Mouse (Mus musculus) hindbrain, embryonic 16.5 days (tissue): Measurements from ENCODE around the gene Macf1. TPM values are rescaled to one million over a fixed set of nuclear protein-coding genes. Genes with fewer than 3 reads are reported as not detected.
"Not testable (repeated sequence)": the region's sequence is repeated elsewhere in the genome, so short reads cannot be mapped to it uniquely, and the experiment has no call there.

Source experiments
- ATAC-seq: fragments of 200-750 bp; cut with Nextera tagmentation; 2 replicates; pipeline ENCODE4 v1.8.0; 2017; ENCODE audit warnings: moderate TSS enrichment, moderate library complexity
- H3K27ac ChIP-seq: fragments of 300-500 bp; sonication (generic); 2 replicates; pipeline ENCODE4 v1.5.1; 2014; ENCODE audit warnings: low read depth, mild to moderate bottlenecking, control low read depth, low read length, moderate library complexity
- H3K27me3 ChIP-seq: fragments of 300-500 bp; sonication (generic); replicated peaks from 2 replicates; pipeline ENCODE4 v1.6.1; 2014; ENCODE audit warnings: low read length; ENCODE audit not compliant: control insufficient read depth, insufficient read depth
- H3K36me3 ChIP-seq: fragments of 300-500 bp; sonication (generic); 2 replicates; pipeline ENCODE4 v1.6.1; 2014; ENCODE audit warnings: mild to moderate bottlenecking, low read length, moderate library complexity, mixed read lengths; ENCODE audit not compliant: control insufficient read depth, insufficient read depth
- H3K4me1 ChIP-seq: fragments of 300-500 bp; sonication (generic); 2 replicates; pipeline ENCODE4 v1.6.1; 2014; ENCODE audit warnings: low read depth, low read length; ENCODE audit not compliant: control insufficient read depth, insufficient read depth
- H3K4me2 ChIP-seq: fragments of 300-500 bp; sonication (generic); 2 replicates; pipeline ENCODE4 v1.6.1; 2014; ENCODE audit warnings: mild to moderate bottlenecking, low read length, control low read depth, moderate library complexity
- H3K4me3 ChIP-seq: fragments of 300-500 bp; sonication (generic); 2 replicates; pipeline ENCODE4 v1.5.1; 2014; ENCODE audit warnings: mild to moderate bottlenecking, low read length, control low read depth, moderate library complexity
- H3K9ac ChIP-seq: fragments of 300-500 bp; sonication (generic); 2 replicates; pipeline ENCODE4 v1.6.1; 2014; ENCODE audit warnings: low read depth, mild to moderate bottlenecking, control low read depth, low read length, moderate library complexity
- H3K9me3 ChIP-seq: fragments of 300-500 bp; sonication (generic); 2 replicates; pipeline ENCODE4 v1.6.1; 2014; ENCODE audit warnings: mild to moderate bottlenecking, low read length, moderate library complexity; ENCODE audit not compliant: control insufficient read depth
- WGBS: fragments of 180-500 bp; shearing (Covaris S2); extraction: QIAGEN DNeasy Blood & Tissue Kit; methylation state at CpG from one replicate; pipeline ENCODE4 v1.1.7; 2014; 5-methylcytosine and 5-hydroxymethylcytosine counted together
- polyA plus RNA-seq: library from polyadenylated mRNA; unstranded; fragments of >200 nt; fragmentation: Nextera tagmentation; extraction: Ambion mirVana; gene quantifications from 2 replicates; pipeline ENCODE4 v1.2.1, GENCODE M21; 2015

The Macf1 gene
- polyA plus RNA-seq, 1 experiment from 2014 or later = 61.0 TPM

DNA sequence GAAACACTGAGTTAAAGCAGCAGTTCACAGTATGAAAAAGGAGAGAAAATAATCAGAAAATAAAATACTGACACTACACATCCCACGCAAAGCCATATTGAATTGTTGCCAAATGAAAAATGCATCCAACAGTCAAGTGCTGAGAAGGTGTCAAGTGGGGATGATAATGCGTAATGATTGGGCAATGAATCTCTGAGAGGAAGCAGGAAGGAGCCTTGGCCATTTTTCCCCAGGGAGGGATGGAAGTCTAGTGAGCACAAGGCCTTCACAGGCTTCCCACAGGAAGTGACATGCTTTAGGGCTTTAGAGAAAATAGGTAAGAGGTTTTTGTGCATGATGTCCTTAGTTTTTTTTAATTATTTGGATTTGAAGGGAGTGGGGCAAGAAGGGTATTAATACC lies 237.9 kb downstream of the Macf1 start:
- H3K9ac ChIP-seq, H3K4me1 ChIP-seq, ATAC-seq, H3K9me3 ChIP-seq, H3K27me3 ChIP-seq, H3K4me2 ChIP-seq, H3K4me3 ChIP-seq, H3K27ac ChIP-seq: not testable (repeated sequence)
- peaks cover 37% of the 10 kb centered on the region for H3K36me3 ChIP-seq
- WGBS = 74% methylated on average over 2 of the region's 2 CpGs

DNA sequence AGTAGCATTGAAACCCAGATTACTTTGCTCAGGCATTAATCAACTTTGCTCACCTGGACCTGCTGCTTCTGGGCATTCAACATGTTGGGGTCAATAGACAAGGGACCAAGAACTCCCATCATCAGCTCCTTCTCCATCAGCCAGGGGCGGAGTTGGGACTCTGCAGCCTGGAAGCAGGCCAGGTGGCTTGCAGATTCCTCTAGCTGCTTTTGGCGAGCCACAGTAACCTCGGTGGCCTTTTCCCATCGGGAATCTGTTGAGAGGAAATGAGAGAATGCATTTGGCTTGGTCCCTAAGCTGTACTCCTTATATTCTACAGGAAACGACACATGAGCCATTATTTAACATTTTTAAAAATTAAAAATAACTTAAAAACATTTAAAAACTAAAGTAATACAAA lies 245.7 kb downstream of the Macf1 start:
- H3K36me3 ChIP-seq = peaks cover 31% of the 10 kb centered on the region
- no peak overlapping the region for H3K4me2 ChIP-seq
- no peak overlapping the region for H3K9ac ChIP-seq
- H3K27me3 ChIP-seq = no peaks in the 10 kb centered on the region
- H3K27ac ChIP-seq = no peak overlapping the region
- no peak for ATAC-seq
- WGBS = 59% methylated on average over 5 of the region's 5 CpGs
- H3K4me3 ChIP-seq = no peak overlapping the region
- H3K4me1 ChIP-seq = no peaks in the 10 kb centered on the region
- H3K9me3 ChIP-seq = no peaks in the 10 kb centered on the region

DNA sequence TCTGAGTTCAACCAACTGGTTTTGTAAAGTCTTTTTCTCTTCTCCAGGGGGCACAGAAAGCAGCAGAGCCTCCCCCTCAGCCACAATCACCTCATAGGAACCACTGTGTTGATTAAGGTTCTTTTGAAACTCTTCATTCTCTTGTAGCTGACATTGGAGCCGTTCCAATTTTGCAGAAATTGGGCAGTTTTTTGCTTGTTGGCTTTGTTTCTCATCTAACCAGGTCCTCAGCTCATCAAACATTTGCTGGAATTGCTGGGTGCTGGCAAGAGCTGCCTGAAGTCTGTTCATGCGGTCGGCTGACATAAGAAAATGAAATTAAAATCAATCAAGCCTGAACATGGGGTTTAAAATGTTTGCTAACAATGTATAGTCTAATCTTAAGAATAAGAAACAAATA lies 251.0 kb downstream of the Macf1 start:
- peaks cover 30% of the 10 kb centered on the region for H3K36me3 ChIP-seq
- H3K4me3 ChIP-seq = no peak overlapping the region
- no peaks in the 10 kb centered on the region for H3K27me3 ChIP-seq
- no peaks in the 10 kb centered on the region for H3K9me3 ChIP-seq
- H3K27ac ChIP-seq = no peak overlapping the region
- no peak overlapping the region for H3K4me2 ChIP-seq
- H3K9ac ChIP-seq = no peak overlapping the region
- no peaks in the 10 kb centered on the region for H3K4me1 ChIP-seq
- WGBS = 82% methylated on average over 3 of the region's 3 CpGs
- no peak for ATAC-seq

DNA sequence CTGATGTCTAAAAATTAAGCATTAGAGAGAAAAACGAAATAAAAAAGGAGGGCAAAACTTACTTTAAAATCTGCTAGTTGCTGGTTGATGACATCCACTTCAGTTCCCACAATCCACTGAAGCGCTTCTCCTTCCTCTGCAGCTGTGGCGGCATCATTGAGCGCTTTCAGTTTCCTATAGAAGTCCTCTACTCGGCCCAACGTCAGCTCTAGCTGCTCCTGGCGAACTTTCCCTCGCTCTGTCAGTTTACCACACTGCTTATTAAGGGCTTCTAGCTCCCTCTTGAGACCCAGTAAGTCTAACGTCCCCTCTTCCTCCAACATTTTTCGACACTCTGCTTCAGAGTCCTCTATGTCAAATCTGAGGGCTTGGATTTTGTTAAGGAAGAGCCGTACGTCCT lies 252.2 kb downstream of the Macf1 start:
- H3K4me2 ChIP-seq = no peak overlapping the region
- no peaks in the 10 kb centered on the region for H3K4me1 ChIP-seq
- ATAC-seq = no peak
- no peak overlapping the region for H3K9ac ChIP-seq
- peaks cover 30% of the 10 kb centered on the region for H3K36me3 ChIP-seq
- no peak overlapping the region for H3K4me3 ChIP-seq
- H3K27me3 ChIP-seq = no peaks in the 10 kb centered on the region
- whole genome bisulfite sequencing = 81% methylated on average over 12 of the region's 12 CpGs
- no peaks in the 10 kb centered on the region for H3K9me3 ChIP-seq
- no peak overlapping the region for H3K27ac ChIP-seq

DNA sequence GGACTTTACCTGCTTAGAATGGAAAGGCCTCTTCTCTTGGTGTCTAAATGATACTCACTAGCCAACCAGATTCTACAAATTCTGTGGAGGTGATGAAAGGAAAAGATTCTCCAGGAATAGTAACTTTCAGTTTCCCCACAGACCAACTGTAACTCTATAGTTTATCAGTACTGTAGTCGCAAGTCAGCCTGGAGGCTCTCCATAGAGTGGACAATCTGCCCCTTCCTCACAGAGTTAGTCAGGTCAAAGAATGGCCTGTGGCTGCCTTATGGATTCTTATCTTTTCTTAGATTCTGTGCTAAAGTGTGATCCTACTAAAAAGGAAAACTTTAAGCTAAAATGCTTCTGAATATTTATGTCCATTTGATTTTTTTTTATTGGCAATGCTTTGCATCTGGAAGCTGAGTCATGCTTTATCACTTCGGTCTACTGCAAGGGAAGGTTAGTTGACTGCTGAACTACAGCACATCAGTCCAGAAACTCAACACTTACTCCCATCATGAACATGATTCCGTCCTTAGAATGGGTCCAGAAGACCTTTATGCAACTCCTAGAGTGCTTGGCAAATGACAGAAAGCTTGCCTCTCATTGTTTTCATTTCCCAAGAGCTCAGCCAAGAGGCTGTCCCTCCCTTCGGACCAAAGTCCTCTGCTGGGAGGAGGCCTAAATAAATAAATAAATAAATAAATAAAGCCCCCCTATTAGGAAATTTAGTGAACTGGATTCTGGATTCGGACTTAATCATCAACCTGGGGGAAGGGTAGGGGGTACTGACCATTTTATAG lies 256.1 kb downstream of the Macf1 start:
- peaks cover 14% of the 10 kb centered on the region for H3K36me3 ChIP-seq

DNA sequence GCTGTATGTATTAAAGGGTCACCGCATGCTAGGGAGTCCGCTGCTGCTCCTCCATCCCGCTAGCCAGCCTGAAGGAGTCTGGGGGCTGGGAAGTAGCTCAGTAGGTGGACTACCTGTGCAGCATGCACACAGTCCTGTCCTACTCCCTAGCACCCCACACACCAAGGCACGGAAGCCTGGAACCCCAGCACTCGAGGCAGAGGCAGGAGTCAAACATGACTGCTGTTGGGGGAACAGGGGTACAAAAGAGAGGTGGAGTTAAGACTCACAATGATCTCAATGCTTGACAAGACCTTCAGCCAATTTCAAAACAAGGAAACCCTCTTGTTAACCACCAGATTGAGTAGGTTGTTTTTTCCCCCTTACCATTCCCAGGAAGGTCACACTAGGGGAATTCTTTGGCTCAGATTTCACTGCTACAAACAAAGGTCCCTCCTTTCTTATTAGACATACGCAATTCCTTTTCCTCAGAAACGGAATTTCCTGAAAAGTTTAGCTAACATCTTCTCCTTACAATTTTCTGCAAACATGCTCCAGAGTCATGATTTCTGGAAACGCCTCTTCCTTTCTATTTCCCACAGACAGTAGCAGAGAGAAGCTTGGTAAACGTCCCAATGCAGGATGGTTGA lies 256.8 kb downstream of the Macf1 start:
- Histone ChIP-seq H3K4me3 (no peak overlapping the region), H3K36me3 (peaks cover 7% of the 10 kb centered on the region), H3K4me1 (no peaks in the 10 kb centered on the region), H3K9me3 (no peaks in the 10 kb centered on the region), H3K4me2 (no peak overlapping the region), H3K9ac (no peak overlapping the region), H3K27ac (no peak overlapping the region), H3K27me3 (no peaks in the 10 kb centered on the region)
- WGBS = 85% methylated on average over 9 of the region's 9 CpGs
- no peak for ATAC-seq

More for the DNA sequence above, 256.1 kb downstream of the Macf1 start:
- Histone ChIP-seq H3K27ac (no peak overlapping the region), H3K4me3 (no peak overlapping the region), H3K9ac (no peak overlapping the region), H3K4me2 (no peak overlapping the region), H3K27me3 (no peaks in the 10 kb centered on the region), H3K9me3 (no peaks in the 10 kb centered on the region), H3K4me1 (no peaks in the 10 kb centered on the region)
- WGBS = 91% methylated on average over 5 of the region's 5 CpGs
- no peak for ATAC-seq

DNA sequence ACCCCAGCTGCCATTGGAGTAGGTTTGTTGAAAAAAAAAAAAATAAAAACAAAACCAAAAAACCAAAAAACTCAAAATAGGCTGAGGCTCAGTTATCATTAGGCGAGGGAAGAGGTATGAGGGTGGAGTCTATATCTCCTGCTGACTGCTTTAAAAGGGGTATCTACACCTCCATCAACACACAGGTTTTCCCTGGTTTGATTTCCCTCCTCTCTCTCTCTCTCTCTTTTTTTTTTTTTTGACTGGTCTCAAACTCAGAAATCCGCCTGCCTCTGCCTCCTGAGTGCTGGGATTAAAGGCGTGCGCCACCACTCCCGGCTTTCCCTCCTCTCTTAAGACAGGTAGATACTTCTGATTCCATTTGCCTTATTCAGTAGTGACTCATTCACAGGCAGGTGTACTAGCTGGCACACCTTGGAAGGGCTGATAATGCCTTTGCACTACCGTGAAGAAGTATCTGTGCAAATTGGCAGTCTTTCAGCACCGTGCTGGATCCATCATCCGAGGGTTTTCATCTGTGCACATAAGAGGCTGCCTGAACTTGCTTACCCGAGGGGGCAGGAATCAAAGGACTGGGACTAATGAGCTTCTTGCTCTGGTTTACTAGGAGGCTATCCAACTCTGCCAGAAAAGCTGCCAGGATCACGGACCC lies 257.6 kb downstream of the Macf1 start:
- Histone ChIP-seq H3K4me1 (no peaks in the 10 kb centered on the region), H3K27me3 (no peaks in the 10 kb centered on the region), H3K9me3 (no peaks in the 10 kb centered on the region), H3K27ac (no peak overlapping the region), H3K36me3 (peaks cover 2% of the 10 kb centered on the region; the same call in 1 of the 2 replicates), H3K4me3 (no peak overlapping the region), H3K9ac (no peak overlapping the region), H3K4me2 (no peak overlapping the region)
- 0 out of 2 replicates have a peak, but pooled peaks have one; percentile 50 for ATAC-seq
- WGBS = 84% methylated on average over 10 of the region's 10 CpGs

DNA sequence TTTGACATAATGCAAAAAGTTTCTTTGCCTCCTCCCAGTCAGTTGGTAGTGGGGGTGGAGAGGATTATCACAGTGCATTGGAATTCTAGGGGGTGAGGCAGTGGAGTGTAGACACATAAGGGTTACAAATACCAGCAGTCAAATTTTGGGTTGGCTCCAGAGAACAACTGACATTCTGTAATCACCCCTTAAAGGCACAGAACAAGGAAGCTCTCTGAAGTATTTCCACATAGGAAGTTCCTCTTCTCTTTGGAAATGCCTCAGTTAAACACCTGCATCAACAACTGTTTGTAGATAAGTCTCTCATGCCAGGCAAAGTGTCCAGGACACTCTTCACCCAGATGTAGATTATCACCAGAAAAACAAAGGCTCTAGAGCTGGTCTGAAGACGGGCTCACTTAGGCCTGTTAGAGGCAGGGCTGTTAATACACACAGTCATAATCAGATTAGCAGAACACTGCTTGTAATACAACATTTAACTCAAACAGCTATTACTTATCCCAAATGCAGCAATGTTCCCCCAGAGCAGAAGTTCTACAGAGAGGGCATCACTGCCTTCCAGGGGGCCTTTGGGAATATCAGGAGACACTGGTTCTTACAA lies 258.4 kb downstream of the Macf1 start:
- Histone ChIP-seq H3K36me3 (peaks cover under 1% of the 10 kb centered on the region; the same call in 1 of the 2 replicates), H3K27ac (no peak overlapping the region), H3K9ac (no peak overlapping the region), H3K9me3 (no peaks in the 10 kb centered on the region), H3K4me2 (no peak overlapping the region), H3K27me3 (no peaks in the 10 kb centered on the region), H3K4me1 (no peaks in the 10 kb centered on the region), H3K4me3 (no peak overlapping the region)
- ATAC-seq = no peak
- WGBS = 68% methylated on average over 1 of the region's 1 CpGs

DNA sequence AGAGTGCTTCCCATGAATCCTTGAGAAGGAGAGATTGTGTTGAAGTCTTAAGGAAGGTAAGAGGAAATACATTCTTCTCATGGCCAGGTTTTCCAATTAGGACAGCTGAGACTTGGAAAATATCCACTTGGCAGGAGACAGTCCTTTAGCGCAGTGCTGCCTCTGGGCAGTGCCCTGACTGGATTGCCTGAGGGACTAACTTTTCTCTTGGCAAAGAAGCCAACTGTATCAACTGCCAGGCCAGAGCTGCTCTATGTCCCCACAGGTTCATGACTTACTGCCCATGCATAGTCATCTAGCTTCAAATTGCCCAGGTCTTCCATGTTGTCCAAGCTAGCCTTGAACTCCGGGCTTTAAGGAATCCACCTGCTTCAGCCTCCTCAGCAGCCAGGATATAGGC lies 260.1 kb downstream of the Macf1 start:
- WGBS = 85% methylated on average over 2 of the region's 2 CpGs
- no peak for ATAC-seq

More for the DNA sequence above, 260.1 kb downstream of the Macf1 start:
- Histone ChIP-seq H3K4me2 (no peak overlapping the region), H3K9me3 (no peaks in the 10 kb centered on the region), H3K27ac (no peak overlapping the region), H3K9ac (no peak overlapping the region), H3K27me3 (no peaks in the 10 kb centered on the region), H3K4me1 (no peaks in the 10 kb centered on the region), H3K36me3 (no peaks in the 10 kb centered on the region), H3K4me3 (no peak overlapping the region)
